Mouse (Mus musculus): Measurements from ENCODE around the gene Cilp2. TPM values are rescaled to one million over a fixed set of nuclear protein-coding genes. Genes with fewer than 3 reads are reported as not detected.
A peak's percentile ranks its signal among the peaks of the same experiment; 100 is the strongest.

The Cilp2 gene
- polyA plus RNA-seq, 1 experiment, result 0.34 TPM

- DNase-seq (ENCODE audit: low spot score), result no peak
Measured at GRCm38 (mm10) chr8:69874155-69874554, 13.3 kb downstream of the Cilp2 start.

- no peak for DNase-seq (ENCODE audit: low spot score)
Measured at GRCm38 (mm10) chr8:69870907-69871306, 16.6 kb downstream of the Cilp2 start.

GRCm38 (mm10) chr8:69870003-69870765, 17.3 kb downstream of the Cilp2 start:
- DNase-seq (ENCODE audit: low spot score), result no peak

GRCm38 (mm10) chr8:69867696-69868326, 19.7 kb downstream of the Cilp2 start:
- no peak for DNase-seq (ENCODE audit: low spot score)

GRCm38 (mm10) chr8:69864180-69864579, 23.3 kb downstream of the Cilp2 start:
- no peak for DNase-seq (ENCODE audit: low spot score)

GRCm38 (mm10) chr8:69863387-69864020, 24.0 kb downstream of the Cilp2 start:
- no peak for DNase-seq (ENCODE audit: low spot score)

GRCm38 (mm10) chr8:69861251-69861650, 26.2 kb downstream of the Cilp2 start:
- no peak for DNase-seq (ENCODE audit: low spot score)

GRCm38 (mm10) chr8:69860807-69861206, 26.7 kb downstream of the Cilp2 start:
- DNase-seq (ENCODE audit: low spot score), result no peak

GRCm38 (mm10) chr8:69853869-69854268, 33.6 kb downstream of the Cilp2 start:
- no peak for DNase-seq (ENCODE audit: low spot score)

GRCm38 (mm10) chr8:69850926-69851506, 36.5 kb downstream of the Cilp2 start:
- no peak for DNase-seq (ENCODE audit: low spot score)

GRCm38 (mm10) chr8:69849899-69850298, 37.6 kb downstream of the Cilp2 start:
- no peak for DNase-seq (ENCODE audit: low spot score)

GRCm38 (mm10) chr8:69848951-69849350, 38.5 kb downstream of the Cilp2 start:
- no peak for DNase-seq (ENCODE audit: low spot score)

- DNase-seq (ENCODE audit: low spot score), result no peak
Measured at GRCm38 (mm10) chr8:69847167-69848065, 40.1 kb downstream of the Cilp2 start.

GRCm38 (mm10) chr8:69837057-69837682, 50.3 kb downstream of the Cilp2 start:
- DNase-seq (ENCODE audit: low spot score), result no peak

- peak; percentile 47 for DNase-seq (ENCODE audit: low spot score)
Measured at GRCm38 (mm10) chr8:69832298-69832853, 55.1 kb downstream of the Cilp2 start, which contains the start of gene Pbx4. Gene Pbx4 (plus strand): TSS chr8:69832491.

Other genes with a start within 250 kb of the Cilp2 start
- gene Zfp964, start 233.2 kb downstream of the Cilp2 start, polyA plus RNA-seq (2012; rRNA removed), result 2.7 and 2.8 TPM in 2 replicates
- gene Zfp869, start 177.0 kb downstream of the Cilp2 start, polyA plus RNA-seq (2012; rRNA removed), result 21.0 and 23.9 TPM in 2 replicates
- gene Zfp963, start 137.7 kb downstream of the Cilp2 start, polyA plus RNA-seq (2012; rRNA removed), result 4.5 and 4.9 TPM in 2 replicates
- 0.11 TPM in 1 of 2 replicates, not detected in the other for gene Gm20422, start 112.8 kb downstream of the Cilp2 start, polyA plus RNA-seq (2012; rRNA removed)
- gene Atp13a1, start 96.5 kb downstream of the Cilp2 start, polyA plus RNA-seq (2012; rRNA removed), result 39.5 and 43.8 TPM in 2 replicates
- gene Zfp866, start 96.5 kb downstream of the Cilp2 start, polyA plus RNA-seq (2012; rRNA removed), result 17.7 and 21.1 TPM in 2 replicates
- gene Gmip, start 79.0 kb downstream of the Cilp2 start, polyA plus RNA-seq (2012; rRNA removed), result 19.5 and 20.3 TPM in 2 replicates
- gene Lpar2, start 65.3 kb downstream of the Cilp2 start, polyA plus RNA-seq (2012; rRNA removed), result 1.7 and 1.8 TPM in 2 replicates
- gene Pbx4, start 55.2 kb downstream of the Cilp2 start, polyA plus RNA-seq (2012; rRNA removed), result 3.2 and 4.2 TPM in 2 replicates
- gene Tssk6, start 14.5 kb upstream of the Cilp2 start, polyA plus RNA-seq (2012; rRNA removed), result 0.66 and 0.67 TPM in 2 replicates
- gene Ndufa13, start 14.9 kb upstream of the Cilp2 start, polyA plus RNA-seq (2012; rRNA removed), result 136 and 140 TPM in 2 replicates
- gene Yjefn3, start 15.0 kb upstream of the Cilp2 start, polyA plus RNA-seq (2012; rRNA removed), result 1.2 and 1.8 TPM in 2 replicates
- gene Gatad2a, start 108.7 kb upstream of the Cilp2 start, polyA plus RNA-seq (2012; rRNA removed), result 28.8 and 38.7 TPM in 2 replicates
- 49.6 and 57.8 TPM in 2 replicates for gene Mau2, start 155.0 kb upstream of the Cilp2 start, polyA plus RNA-seq (2012; rRNA removed)
- gene Sugp1, start 155.1 kb upstream of the Cilp2 start, polyA plus RNA-seq (2012; rRNA removed), result 15.4 and 20.6 TPM in 2 replicates
- 1.8 and 2.5 TPM in 2 replicates for gene Tm6sf2, start 185.2 kb upstream of the Cilp2 start, polyA plus RNA-seq (2012; rRNA removed)
- gene Hapln4, start 195.8 kb upstream of the Cilp2 start, polyA plus RNA-seq (2012; rRNA removed), result 0.21 TPM in 2 replicates
- 0.12 and 0.18 TPM in 2 replicates for gene Ncan, start 233.2 kb upstream of the Cilp2 start, polyA plus RNA-seq (2012; rRNA removed)
- 18.0 and 25.1 TPM in 2 replicates for gene Nr2c2ap, start 243.6 kb upstream of the Cilp2 start, polyA plus RNA-seq (2012; rRNA removed)